Mouse (Mus musculus): ENCODE measurements at regions not wholly inside any gene's neighbourhood (a gene's known extent, or its start where the extent isn't known, plus 50 kb on each side); places are given as distances from the start of the nearest gene placed in this dataset.

DNA sequence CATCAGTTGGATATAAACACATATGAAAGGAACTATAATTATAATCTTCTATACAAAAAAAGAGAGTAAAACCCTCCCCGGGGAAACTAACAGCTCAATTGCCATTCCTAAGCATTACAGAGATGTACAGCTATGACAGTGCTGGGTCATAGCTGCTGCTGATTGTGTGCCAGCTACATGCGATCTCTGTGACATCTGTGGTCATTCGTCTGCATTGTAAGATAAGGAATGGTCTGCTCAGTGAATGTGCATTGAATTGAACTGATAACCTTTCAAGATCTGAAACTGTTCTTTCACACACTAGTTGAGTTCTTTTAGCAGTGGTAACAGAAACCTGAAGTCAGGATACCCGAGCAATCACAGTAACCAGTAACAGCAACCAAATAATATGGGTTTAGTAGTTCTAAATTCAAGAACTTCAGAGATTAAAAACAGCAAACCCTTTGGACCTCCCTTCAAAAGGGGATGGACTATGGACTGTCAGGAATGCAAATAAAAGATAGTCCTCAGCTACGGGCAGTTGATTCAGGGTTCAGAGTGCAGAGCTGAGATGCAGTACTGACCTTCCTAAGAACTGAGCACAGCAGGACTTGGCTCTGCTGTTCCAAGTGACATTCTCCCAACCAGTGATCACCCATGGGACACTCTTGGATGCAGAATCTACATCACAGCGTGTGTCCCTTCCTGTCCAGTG lies 295.7 kb downstream of the Cd47 start:
- no peak for ATAC-seq

DNA sequence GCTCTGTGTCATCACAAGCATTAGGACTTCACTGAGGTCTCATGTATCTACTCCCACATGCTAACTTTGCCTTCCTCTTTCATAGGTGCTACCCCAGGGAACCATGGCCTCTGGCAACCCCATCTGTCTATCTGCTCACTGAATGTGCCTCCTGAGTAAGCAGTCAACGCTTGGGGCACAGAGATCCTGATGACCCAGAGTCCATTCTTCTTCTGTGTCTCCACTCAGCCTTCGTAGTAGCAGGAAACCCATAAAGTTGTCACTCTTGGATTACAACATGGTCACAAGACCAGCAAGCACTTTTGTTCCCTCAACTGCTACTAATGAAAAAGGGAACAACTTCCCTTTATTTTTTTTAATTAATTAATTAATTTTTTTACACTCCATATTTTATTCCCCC lies 296.2 kb downstream of the Cd47 start:
- ATAC-seq = no peak

DNA sequence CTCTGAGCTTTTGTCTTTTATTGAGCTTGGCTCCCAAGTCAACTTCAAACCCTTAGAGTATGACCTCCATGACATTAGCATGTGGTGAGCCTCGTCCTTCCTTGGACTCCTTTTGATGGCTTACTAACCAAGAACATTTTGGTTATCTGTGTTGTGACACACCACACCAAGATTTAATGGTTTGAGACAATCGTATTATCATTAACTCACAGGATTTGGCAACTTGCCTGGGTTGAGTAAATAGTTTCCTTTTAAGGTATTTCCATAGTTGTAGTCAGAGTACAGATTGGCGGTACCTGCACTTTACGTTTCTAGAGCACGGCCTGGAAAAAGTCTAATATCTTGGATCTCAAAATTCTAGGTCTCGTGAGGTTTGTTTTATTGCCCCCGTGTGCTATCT lies 303.0 kb downstream of the Cd47 start:
- ATAC-seq = no peak

DNA sequence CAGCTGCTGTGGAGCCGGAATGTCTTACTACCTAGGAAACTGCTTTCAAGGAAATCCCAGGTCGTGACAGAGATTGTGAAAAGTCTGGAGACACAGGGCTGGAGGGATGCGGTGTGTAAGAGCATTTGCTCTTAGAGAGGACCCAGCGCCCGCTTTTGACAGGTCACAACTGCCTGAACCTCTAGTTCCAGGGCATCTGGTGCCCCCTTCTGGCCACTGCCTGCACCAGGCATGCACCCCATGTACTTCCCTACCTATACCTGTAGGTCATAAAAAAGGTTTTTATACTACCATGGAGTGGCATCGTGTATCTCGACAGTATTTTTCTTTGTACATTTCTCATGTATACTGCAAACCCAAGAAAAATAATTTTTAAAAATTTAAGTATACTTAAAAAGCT lies 314.0 kb downstream of the Bbx start:
- no peak for ATAC-seq

DNA sequence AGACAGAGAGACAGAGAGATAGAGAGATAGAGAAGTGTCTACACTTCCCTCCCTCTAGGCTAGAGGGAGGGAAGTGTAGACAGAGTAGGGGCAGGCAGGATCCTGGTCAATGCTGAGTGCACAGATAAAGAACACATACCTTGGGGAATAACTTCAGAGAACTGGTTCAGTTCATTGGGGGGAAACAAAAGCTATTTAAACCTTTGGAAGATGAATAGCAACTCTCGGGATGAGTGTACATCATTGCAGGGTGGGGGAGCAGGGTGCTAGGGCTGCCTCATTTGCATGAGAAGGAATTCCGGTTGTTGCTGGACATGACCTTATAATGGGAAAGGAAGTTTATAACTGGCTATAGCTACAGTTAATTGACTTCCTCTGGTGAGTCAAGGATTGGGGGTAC lies 309.7 kb downstream of the Bbx start:
- ATAC-seq = no peak

DNA sequence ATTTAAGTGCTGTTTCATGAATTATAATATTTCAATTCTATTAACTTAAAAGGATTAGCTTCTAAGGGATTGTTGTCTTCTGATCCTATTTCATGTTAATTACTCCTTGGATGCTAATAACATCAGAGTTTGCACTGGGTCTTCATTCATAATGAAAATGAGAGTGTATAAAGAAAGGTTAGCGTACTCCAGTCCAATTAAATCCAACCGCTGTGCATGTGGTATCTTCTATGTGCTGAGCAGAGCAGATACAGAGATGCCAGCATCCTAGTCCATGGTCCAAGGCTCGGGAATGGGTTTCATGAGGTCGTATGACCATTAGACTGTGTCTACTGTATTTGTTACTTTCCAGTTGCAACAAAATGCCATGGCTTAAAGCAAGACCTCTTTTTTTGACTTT lies 307.5 kb downstream of the Bbx start:
- no peak for ATAC-seq

GRCm38 (mm10) chr16:50125564-50125963 lies 306.6 kb downstream of the Bbx start:
- no peak for ATAC-seq

- ATAC-seq = no peak
These were observed 300.8 kb downstream of the Bbx start for GRCm38 (mm10) chr16:50131406-50131805.

All from inflammation-experienced regulatory T-cells, adult 6 months (primary cell).